Mouse (Mus musculus) activated CD4-positive, CD25-positive, alpha-beta regulatory T cell, adult 9 weeks (primary cell): Measurements from ENCODE around the gene Wscd1. TPM values are rescaled to one million over a fixed set of nuclear protein-coding genes. Genes with fewer than 3 reads are reported as not detected.

Source experiments
- polyA plus RNA-seq: library from polyadenylated mRNA; unstranded; fragments of 100-300 nt; shearing (Covaris generic); gene quantifications from one replicate; pipeline ENCODE4 v1.2.1, GENCODE M21; 2017

The Wscd1 gene
- not detected for polyA plus RNA-seq

DNA sequence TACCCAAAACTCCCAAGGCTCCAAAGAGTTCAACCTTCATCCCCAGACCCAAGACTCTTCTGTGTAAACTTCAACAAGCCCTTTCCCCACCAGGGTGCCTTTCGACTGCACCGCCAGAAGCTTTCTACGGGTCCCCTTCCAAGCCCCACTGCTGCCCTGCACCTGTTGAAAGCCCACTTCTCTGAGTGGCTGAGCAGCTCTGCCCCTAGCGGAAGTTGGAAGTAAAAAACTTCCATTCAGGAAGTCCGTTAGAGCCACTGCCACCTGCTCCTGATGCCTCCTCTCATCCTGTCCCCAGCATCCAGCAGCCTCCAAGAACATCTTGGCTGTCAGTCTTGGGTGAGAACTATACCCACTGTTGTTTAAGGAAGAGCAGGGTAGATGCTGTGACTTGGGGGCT, at the start of gene Wscd1:
Gene Wscd1 (plus strand): TSS at position 250 of the 400 bp plus-strand sequence.

